Mouse (Mus musculus): ENCODE measurements around the gene Ces2h.

- no peak for TF ChIP-seq CTCF (IDR thresholded peaks at IDR 0.05; ENCODE audit: control insufficient read depth, insufficient read depth, insufficient read length)
- no peak for TF ChIP-seq MAX (IDR thresholded peaks at IDR 0.05)
- no peak for TF ChIP-seq CEBPB (IDR thresholded peaks at IDR 0.05; ENCODE audit: low read depth)
- no peak for TF ChIP-seq FOSL1 (IDR thresholded peaks at IDR 0.05; ENCODE audit: insufficient read depth, low read length, poor library complexity, severe bottlenecking)
- TF ChIP-seq USF1 (IDR thresholded peaks at IDR 0.05; ENCODE audit: low read depth): no peak
Observed at GRCm38 (mm10) chr8:104998191-104998590, 2.5 kb upstream of the Ces2h start.

Data from C2C12 (cell line).